Mouse (Mus musculus) kidney, embryonic 14.5 days (tissue): Measurements from ENCODE around the gene Mreg. TPM values are rescaled to one million over a fixed set of nuclear protein-coding genes. Genes with fewer than 3 reads are reported as not detected.
"Not testable (repeated sequence)": the region's sequence is repeated elsewhere in the genome, so short reads cannot be mapped to it uniquely, and the experiment has no call there.

ENCODE experiments used
- ATAC-seq: fragments of 200-750 bp; cut with Nextera tagmentation; 2 replicates; pipeline ENCODE4 v1.8.0; 2017; ENCODE audit warnings: moderate number of reproducible peaks, mild to moderate bottlenecking, moderate TSS enrichment, moderate library complexity; ENCODE audit not compliant: low FRiP score, low TSS enrichment
- H3K27ac ChIP-seq: fragments of 300-500 bp; sonication (generic); 2 replicates; pipeline ENCODE4 v1.5.1; 2014; ENCODE audit warnings: low read depth, mild to moderate bottlenecking, low read length, moderate library complexity, mixed read lengths
- H3K27me3 ChIP-seq: fragments of 300-500 bp; sonication (generic); 2 replicates; pipeline ENCODE4 v1.6.1; 2014; ENCODE audit warnings: mild to moderate bottlenecking, low read length; ENCODE audit not compliant: control insufficient read depth, insufficient read depth
- H3K36me3 ChIP-seq: fragments of 300-500 bp; sonication (generic); 2 replicates; pipeline ENCODE4 v1.6.1; 2014; ENCODE audit warnings: low read length, mixed read lengths; ENCODE audit not compliant: control insufficient read depth, insufficient read depth
- H3K4me1 ChIP-seq: fragments of 300-500 bp; sonication (generic); 2 replicates; pipeline ENCODE4 v1.6.1; 2014; ENCODE audit warnings: low read length, mixed read lengths; ENCODE audit not compliant: control insufficient read depth, insufficient read depth
- H3K4me2 ChIP-seq: fragments of 300-500 bp; sonication (generic); replicated peaks from 2 replicates; pipeline ENCODE4 v1.6.1; 2014; ENCODE audit warnings: low read depth, mild to moderate bottlenecking, low read length
- H3K4me3 ChIP-seq: fragments of 300-500 bp; sonication (generic); 2 replicates; pipeline ENCODE4 v1.5.1; 2014; ENCODE audit warnings: mild to moderate bottlenecking, low read length
- H3K9ac ChIP-seq: fragments of 300-500 bp; sonication (generic); 2 replicates; pipeline ENCODE4 v1.6.1; 2014; ENCODE audit warnings: low read depth, mild to moderate bottlenecking, low read length, moderate library complexity
- H3K9me3 ChIP-seq: fragments of 300-500 bp; sonication (generic); 2 replicates; pipeline ENCODE4 v1.6.1; 2016; ENCODE audit warnings: low read length; ENCODE audit not compliant: control insufficient read depth
- WGBS: fragments of 180-500 bp; shearing (Covaris S2); extraction: QIAGEN DNeasy Blood & Tissue Kit; methylation state at CpG from one replicate; pipeline ENCODE4 v1.1.7; 2014; 5-methylcytosine and 5-hydroxymethylcytosine counted together
- polyA plus RNA-seq: library from polyadenylated mRNA; unstranded; fragments of >200 nt; fragmentation: Nextera tagmentation; extraction: Ambion mirVana; gene quantifications from 2 replicates; pipeline ENCODE4 v1.2.1, GENCODE M21; 2014

Mreg gene
- polyA plus RNA-seq, 1 experiment from 2014 or later: 6.2 TPM

GRCm38 (mm10) chr1:72248226-72248737, 36.2 kb upstream of the Mreg start:
- not testable (repeated sequence) for H3K9ac ChIP-seq, ATAC-seq
- WGBS: 43% methylated on average over 9 of the region's 9 CpGs

GRCm38 (mm10) chr1:72244317-72245036, 32.4 kb upstream of the Mreg start:
- H3K4me2 ChIP-seq: no peak overlapping the region
- WGBS: 0% methylated on average over 12 of the region's 12 CpGs

More at GRCm38 (mm10) chr1:72248226-72248737, 36.2 kb upstream of the Mreg start:
- H3K4me3 ChIP-seq, H3K27ac ChIP-seq, H3K4me2 ChIP-seq, H3K4me1 ChIP-seq, H3K27me3 ChIP-seq, H3K36me3 ChIP-seq, H3K9me3 ChIP-seq: not testable (repeated sequence)

DNA sequence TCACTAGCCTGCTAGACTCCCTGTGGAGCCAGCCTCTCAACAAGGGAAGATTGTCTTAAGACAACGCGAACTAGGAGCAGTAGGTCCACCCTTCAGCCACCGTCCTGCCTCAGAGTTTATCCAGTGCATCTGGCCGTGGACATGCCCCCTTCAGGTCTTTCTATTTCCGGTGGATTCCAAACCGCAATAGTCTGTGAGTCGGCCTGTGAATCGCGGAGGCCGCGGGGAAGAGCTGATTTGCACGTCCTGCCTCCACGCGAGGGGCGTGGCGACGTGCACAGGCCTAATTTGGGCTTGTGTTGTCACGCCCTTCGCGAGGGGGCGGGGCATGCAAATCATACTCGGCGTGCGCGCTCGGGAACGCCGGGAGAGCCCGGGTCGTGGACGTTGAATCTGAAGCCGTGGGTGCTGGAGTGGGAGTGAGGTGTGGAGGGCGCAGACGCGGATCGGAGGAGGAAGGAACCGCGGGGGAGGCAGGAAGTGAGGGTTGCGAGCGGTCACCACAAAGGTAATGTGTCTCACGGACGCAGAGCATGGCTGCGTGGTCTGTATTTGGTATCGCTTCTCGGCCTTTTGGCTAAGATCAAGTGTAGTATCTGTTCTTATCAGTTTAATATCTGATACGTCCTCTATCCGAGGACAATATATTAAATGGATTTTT, 31.7 kb upstream of the Mreg start:
- WGBS: under 1% methylated on average over 46 of the region's 47 CpGs
- H3K36me3 ChIP-seq: no peaks in the 10 kb centered on the region
- H3K9ac ChIP-seq: peak overlapping the region; percentile 68
- peak overlapping the region; percentile 45 for H3K4me2 ChIP-seq
- no peaks in the 10 kb centered on the region for H3K9me3 ChIP-seq
- no peaks in the 10 kb centered on the region for H3K4me1 ChIP-seq
- peak overlapping the region; percentile 33 for H3K4me3 ChIP-seq
- H3K27ac ChIP-seq: peak overlapping the region; percentile 98
- peak; percentile 95 for ATAC-seq
- no peaks in the 10 kb centered on the region for H3K27me3 ChIP-seq

More at GRCm38 (mm10) chr1:72244317-72245036, 32.4 kb upstream of the Mreg start:
- Histone ChIP-seq H3K27ac (no peak overlapping the region; the same call in 1 of the 2 replicates), H3K4me3 (no peak overlapping the region; the same call in 1 of the 2 replicates), H3K9me3 (no peaks in the 10 kb centered on the region), H3K4me1 (no peaks in the 10 kb centered on the region), H3K36me3 (no peaks in the 10 kb centered on the region), H3K27me3 (no peaks in the 10 kb centered on the region), H3K9ac (no peak overlapping the region)
- peak; percentile 86 for ATAC-seq

- H3K36me3 ChIP-seq: no peaks in the 10 kb centered on the region
- no peak overlapping the region for H3K9ac ChIP-seq
These were observed 30.6 kb upstream of the Mreg start for GRCm38 (mm10) chr1:72242581-72243143.

DNA sequence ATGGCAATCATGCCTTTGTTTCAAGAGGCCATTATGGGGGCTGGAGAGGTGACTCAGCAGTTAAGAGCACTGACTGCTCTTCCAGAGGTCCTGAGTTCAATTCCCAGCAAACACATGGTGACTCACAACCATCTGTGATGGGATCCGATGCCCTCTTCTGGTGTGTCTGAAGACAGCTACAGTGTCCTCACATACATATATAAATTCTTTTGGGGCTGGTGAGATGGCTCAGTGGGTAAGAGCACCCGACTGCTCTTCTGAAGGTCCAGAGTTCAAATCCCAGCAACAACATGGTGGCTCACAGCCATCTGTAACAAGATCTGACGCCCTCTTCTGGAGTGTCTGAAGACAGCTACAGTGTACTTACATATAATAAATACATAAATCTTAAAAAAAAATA, 27.0 kb upstream of the Mreg start:
- H3K9me3 ChIP-seq, H3K27me3 ChIP-seq, H3K9ac ChIP-seq, H3K4me3 ChIP-seq, H3K36me3 ChIP-seq, H3K27ac ChIP-seq, H3K4me2 ChIP-seq, H3K4me1 ChIP-seq, ATAC-seq: not testable (repeated sequence)
- 85% methylated on average over 3 of the region's 3 CpGs for WGBS

More at GRCm38 (mm10) chr1:72242581-72243143, 30.6 kb upstream of the Mreg start:
- Histone ChIP-seq H3K4me2 (no peak overlapping the region), H3K4me3 (no peak overlapping the region), H3K27ac (no peak overlapping the region), H3K27me3 (no peaks in the 10 kb centered on the region), H3K9me3 (no peaks in the 10 kb centered on the region), H3K4me1 (no peaks in the 10 kb centered on the region)
- 92% methylated on average over 5 of the region's 5 CpGs for WGBS
- no peak for ATAC-seq

DNA sequence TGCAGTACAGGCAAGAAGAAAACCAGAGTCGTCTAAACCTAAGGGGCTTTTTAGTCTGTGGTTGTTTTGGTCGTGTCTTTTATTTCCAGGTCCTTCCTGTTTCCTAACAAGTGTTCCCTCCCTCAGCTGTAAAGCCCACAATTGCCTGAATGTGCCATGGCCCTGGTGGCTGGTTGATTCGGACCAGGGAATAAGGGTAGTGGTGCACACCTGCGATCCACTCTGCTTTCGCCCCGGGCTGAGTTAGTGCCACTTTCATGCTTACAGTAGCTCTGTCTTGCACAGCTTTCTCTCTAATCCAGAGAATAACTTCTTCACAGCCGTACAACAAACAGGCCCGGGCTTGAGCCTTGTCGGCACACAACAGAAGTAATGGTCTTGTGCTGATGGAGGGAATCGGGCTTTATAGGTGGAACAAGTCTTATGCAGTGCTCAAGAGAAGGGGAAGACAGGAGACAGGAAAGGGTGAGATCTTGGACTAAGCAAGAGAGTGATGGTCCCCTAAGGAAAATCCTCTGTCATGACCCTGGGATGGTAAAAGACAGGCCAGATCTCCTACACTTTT, 26.0 kb upstream of the Mreg start:
- Histone ChIP-seq H3K9me3 (no peaks in the 10 kb centered on the region), H3K9ac (no peak overlapping the region), H3K36me3 (no peaks in the 10 kb centered on the region), H3K27me3 (peaks cover 3% of the 10 kb centered on the region; the same call in 1 of the 2 replicates), H3K27ac (no peak overlapping the region), H3K4me3 (no peak overlapping the region), H3K4me1 (no peaks in the 10 kb centered on the region), H3K4me2 (peak overlapping the region; percentile 26; the same call in 1 of the 2 replicates)
- ATAC-seq: no peak
- WGBS: 55% methylated on average over 10 of the region's 10 CpGs

DNA sequence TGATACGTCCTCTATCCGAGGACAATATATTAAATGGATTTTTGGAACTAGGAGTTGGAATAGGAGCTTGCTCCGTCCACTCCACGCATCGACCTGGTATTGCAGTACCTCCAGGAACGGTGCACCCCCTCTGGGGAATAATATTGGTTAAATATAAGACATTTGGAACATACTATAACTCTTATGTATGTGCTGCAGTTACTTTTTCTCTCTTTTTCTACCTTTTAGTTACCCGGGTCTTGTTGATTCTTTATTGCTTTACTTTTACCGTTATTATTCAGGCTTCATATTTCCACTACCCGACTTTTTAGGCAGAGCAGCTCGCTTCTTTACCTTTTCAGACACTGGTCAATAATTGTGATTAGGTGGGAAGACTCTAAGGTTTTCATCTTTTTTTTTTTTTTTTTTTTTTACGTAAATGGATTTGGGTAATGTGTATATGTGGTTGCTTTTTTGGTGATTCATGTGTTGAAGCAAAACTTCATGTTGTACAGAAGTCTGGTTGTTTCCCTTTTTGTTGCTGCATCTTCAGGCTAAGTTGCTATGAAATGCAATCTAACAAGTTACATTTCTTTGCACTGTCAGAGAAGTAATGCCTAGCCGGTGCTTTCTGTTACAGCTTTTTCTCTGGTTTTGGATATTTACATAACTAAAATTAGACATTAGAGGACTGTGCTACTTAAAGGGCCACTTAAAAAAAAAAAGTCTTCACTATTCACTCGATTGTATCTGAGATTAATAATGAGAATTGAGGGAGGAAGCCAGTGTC, 25.1 kb upstream of the Mreg start:
- H3K4me3 ChIP-seq: peak overlapping the region; percentile 13; the same call in 1 of the 2 replicates
- no peaks in the 10 kb centered on the region for H3K4me1 ChIP-seq
- H3K4me2 ChIP-seq: peak overlapping the region; percentile 29; the same call in 1 of the 2 replicates
- peaks cover 3% of the 10 kb centered on the region; the same call in 1 of the 2 replicates for H3K27me3 ChIP-seq
- no peaks in the 10 kb centered on the region for H3K36me3 ChIP-seq
- no peaks in the 10 kb centered on the region for H3K9me3 ChIP-seq
- WGBS: 6% methylated on average over 11 of the region's 13 CpGs
- ATAC-seq: peak; percentile 75
- H3K9ac ChIP-seq: no peak overlapping the region
- H3K27ac ChIP-seq: no peak overlapping the region

GRCm38 (mm10) chr1:72236363-72237006, 24.4 kb upstream of the Mreg start:
- not testable (repeated sequence) for H3K9me3 ChIP-seq, H3K27me3 ChIP-seq, H3K36me3 ChIP-seq, H3K4me1 ChIP-seq
- H3K4me2 ChIP-seq: peak overlapping the region; percentile 64
- H3K4me3 ChIP-seq: peak overlapping the region; percentile 56
- H3K9ac ChIP-seq: peak overlapping the region; percentile 56
- peak overlapping the region; percentile 83; the same call in 1 of the 2 replicates for H3K27ac ChIP-seq
- peak; percentile 90 for ATAC-seq
- 0% methylated on average over 35 of the region's 50 CpGs for WGBS
